Mouse (Mus musculus): ENCODE results near the gene Prss48.
A peak's percentile ranks its signal among the peaks of the same experiment; 100 is the strongest.
"Not testable (repeated sequence)": the region's sequence is repeated elsewhere in the genome, so short reads cannot be mapped to it uniquely, and the experiment has no call there.

Prss48 gene

GRCm38 (mm10) chr3:86010618-86011017, 8.3 kb upstream of the Prss48 start:
- no peak for DNase-seq (ENCODE audit: extremely low read depth, low read depth, low spot score)

GRCm38 (mm10) chr3:86004751-86005150, 2.5 kb upstream of the Prss48 start:
- no peak for DNase-seq (ENCODE audit: extremely low read depth, low read depth, low spot score)

DNA sequence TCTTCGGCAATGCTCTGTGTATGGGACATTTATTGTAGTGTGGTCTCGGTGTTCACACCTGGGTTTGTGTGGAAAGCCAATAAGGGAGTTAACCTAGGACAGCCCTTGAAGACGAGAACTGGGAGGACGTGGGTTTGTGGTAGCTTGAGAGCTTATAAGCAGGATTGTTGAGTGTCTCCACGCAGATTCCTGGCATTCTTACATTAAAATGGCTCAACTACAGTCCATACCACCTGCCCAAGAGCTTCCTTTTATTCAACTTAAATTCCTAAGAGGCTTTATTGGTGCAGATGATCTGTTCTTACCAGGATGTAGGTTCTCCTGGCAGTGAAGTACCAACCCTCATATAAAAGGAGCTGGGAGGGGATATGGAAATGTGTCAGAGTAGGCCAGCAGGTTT, 649 bp upstream of the Prss48 start:
- DNase-seq (ENCODE audit: extremely low read depth, low read depth, low spot score) = no peak

- no peak for DNase-seq (ENCODE audit: extremely low read depth, low read depth, low spot score)
These were observed 1.0 kb downstream of the Prss48 start for GRCm38 (mm10) chr3:86001271-86001670.

GRCm38 (mm10) chr3:85994645-85995044, 7.6 kb downstream of the Prss48 start:
- DNase-seq (ENCODE audit: extremely low read depth, low read depth, low spot score) = no peak

DNA sequence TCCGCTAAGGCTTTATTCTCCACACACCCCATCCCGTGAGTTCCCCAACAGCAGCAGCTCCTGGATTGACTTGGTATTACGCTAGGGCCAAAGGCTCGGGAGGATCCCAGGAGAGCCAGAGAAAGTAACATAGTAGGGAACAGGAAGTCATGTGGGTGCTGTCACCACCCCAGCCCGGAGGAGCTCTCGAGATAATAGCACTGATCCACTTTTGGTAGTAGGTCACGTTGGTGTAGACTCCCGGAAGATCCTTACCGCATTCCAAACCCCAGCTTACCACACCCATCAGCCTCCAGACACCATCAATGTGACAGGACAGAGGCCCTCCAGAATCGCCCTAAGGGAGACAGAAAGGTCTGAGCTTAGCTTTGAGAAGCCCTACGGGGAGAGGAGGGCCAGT, 8.5 kb downstream of the Prss48 start:
- no peak for DNase-seq (ENCODE audit: extremely low read depth, low read depth, low spot score)

GRCm38 (mm10) chr3:85991802-85992156, 10.5 kb downstream of the Prss48 start:
- no peak for DNase-seq (ENCODE audit: extremely low read depth, low read depth, low spot score)

DNA sequence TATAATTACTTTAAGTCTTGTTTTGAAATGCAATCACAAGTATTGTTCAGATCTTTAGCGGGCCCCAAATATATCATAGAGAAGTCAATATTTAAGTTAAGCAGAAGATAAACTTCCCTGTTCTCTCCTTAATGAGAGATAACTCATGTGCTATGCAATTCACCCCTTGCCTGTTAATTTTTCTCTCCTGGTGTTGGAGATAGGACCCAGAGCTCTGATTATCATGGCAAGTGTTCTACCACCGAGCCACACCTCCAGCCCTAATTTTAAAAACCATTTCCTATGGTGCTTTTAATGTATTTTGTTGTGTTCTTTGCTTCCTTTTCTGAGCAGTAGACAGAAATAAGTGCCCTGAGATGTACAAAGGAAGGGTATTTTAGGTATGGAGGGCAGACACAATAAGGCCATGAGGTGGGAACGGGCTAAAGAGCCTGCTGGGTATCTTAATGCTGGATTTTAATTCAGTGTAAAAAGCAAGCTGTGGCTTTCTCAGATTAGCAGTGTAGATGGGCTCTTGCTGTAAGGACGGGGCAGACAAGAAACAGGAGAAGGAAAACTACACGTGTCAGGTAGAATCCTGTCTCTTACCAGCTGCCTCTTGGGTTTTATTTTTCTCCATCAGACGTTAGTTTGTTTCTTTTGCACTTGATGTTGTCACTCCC, 11.0 kb downstream of the Prss48 start:
- DNase-seq (ENCODE audit: extremely low read depth, low read depth, low spot score) = no peak

DNA sequence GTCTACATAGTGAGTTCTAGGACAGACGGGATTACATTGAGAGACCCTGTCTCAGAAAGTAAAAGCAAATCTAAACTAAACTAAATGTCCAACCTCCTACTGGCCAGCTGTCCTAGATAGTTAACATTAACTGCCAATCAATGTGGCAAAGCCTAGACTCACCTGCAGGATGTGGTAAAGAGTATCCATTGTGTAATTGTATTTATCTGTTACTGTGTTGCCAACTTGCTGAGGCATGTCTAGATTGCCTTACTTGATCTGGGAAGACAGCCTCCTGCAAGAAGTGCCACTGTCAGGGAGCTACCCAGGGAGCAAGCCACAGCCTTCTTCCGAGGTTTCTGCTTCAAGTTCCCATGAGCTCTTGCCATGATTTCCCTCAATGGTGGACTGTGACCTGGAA, 15.1 kb downstream of the Prss48 start:
- peak; percentile 81 for DNase-seq (ENCODE audit: extremely low read depth, low read depth, low spot score)

DNA sequence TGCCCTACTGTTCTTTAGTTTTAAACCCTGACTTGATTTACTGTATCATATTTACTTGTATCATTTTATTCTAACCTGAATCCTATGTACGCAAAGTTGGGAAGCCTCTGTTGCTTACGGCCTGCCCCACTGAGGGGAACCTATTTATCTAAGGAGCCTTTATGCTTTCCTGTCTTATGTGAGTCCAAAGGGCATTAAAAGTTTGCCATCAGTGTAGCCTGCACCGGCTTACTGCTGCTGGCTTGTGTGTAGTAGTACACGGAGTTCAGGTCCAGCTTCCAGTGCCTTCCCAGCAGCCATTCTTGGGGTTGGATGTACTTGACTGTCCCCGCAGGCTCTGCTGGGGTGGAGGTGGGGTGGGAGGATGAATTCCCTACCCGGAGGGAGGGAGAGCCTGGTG, 17.8 kb downstream of the Prss48 start:
- DNase-seq (ENCODE audit: extremely low read depth, low read depth, low spot score) = no peak

- not testable (repeated sequence) for DNase-seq (ENCODE audit: extremely low read depth, low read depth, low spot score)
These were observed 20.5 kb downstream of the Prss48 start for GRCm38 (mm10) chr3:85981761-85982160.

GRCm38 (mm10) chr3:85980036-85980435, 22.3 kb downstream of the Prss48 start:
- no peak for DNase-seq (ENCODE audit: extremely low read depth, low read depth, low spot score)

- DNase-seq (ENCODE audit: extremely low read depth, low read depth, low spot score) = no peak
These were observed 27.8 kb downstream of the Prss48 start for GRCm38 (mm10) chr3:85974451-85974850.

- DNase-seq (ENCODE audit: extremely low read depth, low read depth, low spot score) = no peak
These were observed 28.7 kb downstream of the Prss48 start for GRCm38 (mm10) chr3:85973376-85974140.

GRCm38 (mm10) chr3:85971599-85971975, 30.7 kb downstream of the Prss48 start:
- no peak for DNase-seq (ENCODE audit: extremely low read depth, low read depth, low spot score)

DNA sequence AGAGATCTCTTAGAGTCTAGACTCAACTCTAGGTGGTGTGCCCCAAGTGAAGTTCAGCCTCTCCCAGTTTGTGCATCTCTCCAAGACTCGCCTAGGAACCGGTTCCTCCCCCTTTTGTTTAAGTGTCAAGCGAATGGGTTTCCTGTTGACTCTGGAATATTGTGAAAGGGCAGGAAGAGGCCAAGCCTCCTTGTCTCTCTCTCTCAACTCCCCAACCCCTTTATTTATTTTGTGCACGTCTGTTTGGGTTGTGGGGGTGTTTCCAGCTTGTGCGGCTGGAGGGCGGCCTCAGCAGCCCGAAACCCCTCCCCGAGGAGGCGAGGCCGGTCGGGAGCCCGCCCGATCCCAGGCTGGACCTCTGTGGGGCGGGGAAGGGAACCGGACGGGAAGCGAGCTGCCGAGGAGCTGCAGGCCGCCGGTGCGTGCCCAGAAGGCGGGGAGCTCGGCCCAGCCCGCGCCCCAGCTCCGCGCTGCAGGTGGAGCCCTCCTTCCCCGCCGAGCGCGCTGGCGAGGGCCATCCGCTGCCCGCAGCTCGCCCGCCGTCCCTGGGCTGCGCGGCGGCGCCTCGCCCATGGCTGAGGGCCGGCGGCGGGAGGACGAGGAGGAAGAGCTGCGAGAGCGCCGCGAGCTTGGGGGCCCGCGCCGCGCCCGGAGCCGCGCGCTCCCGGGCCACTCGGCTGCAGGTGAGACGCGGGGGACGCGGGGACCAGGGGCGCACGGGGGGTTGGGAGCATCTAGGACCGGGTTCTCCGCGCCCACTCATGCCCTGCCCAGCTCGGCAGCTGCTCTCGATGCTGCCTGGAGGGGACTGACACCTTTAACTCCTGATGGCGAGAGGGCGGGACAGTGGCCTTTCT, 31.3 kb downstream of the Prss48 start, which contains the start of gene Sh3d19:
Sh3d19 (plus strand) TSS at position 368 of the 857 bp plus-strand sequence.
- DNase-seq (ENCODE audit: extremely low read depth, low read depth, low spot score) = no peak

DNA sequence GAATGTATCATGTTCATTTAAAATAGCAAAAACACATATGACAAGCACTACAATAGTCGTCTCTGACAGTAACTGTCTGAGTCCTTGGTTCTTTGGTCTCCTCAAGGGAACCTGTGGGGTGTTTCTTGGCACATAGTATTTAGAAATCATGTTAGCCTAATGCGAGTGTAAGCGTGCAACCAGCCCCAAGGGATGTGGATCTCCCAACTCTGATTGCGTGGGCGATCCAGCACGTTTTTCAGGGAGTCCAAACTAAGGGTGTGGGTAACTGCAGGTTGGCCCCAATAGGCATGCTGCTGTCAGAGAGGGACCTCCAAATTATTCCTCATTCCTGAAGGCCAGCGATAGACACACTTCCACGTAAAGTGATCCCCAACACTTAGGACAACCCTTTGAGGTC, 33.3 kb downstream of the Prss48 start:
- peak; percentile 59 for DNase-seq (ENCODE audit: extremely low read depth, low read depth, low spot score)

- peak; percentile 46 for DNase-seq (ENCODE audit: extremely low read depth, low read depth, low spot score)
These were observed 36.8 kb downstream of the Prss48 start for GRCm38 (mm10) chr3:85965479-85965878.

DNA sequence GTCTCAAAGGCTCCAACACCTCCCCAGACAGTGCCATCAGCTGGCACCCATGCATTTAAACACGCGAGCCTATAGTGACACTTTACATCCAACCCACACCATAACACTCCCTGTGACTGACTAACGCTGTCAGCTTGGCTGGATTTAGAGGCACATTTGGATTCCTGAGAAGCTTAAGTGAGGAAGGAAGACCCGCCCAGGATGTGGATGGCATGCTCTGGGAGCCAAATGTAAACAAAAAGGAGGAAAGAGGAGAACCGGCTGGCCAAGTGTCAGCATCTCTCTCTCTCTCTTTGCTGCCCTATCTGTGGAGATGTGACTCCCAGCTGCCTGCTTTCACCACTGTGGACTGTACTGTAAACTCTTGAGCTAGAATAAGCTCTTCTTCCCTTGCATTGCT, 41.2 kb downstream of the Prss48 start:
- DNase-seq (ENCODE audit: extremely low read depth, low read depth, low spot score) = no peak

DNA sequence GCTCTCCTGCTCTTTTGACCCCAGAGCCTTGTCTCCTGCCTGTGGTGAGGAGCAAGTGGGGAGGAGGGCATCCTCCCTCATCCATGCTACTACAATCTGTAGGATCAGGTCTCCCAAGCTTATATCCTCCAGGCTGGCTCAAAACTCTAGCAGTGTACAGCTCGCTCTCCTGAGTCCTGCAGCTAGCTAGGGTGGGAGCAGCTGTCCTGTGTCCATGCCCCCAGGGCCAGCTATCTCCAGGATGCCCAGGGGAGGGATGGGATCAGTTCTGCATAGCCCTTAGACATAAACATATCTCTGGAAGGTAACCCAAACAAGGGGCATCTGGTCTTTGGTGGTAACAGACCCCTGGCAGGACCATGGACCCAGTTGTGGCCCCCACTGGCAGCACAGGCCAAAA, 42.6 kb downstream of the Prss48 start:
- DNase-seq (ENCODE audit: extremely low read depth, low read depth, low spot score) = no peak

DNA sequence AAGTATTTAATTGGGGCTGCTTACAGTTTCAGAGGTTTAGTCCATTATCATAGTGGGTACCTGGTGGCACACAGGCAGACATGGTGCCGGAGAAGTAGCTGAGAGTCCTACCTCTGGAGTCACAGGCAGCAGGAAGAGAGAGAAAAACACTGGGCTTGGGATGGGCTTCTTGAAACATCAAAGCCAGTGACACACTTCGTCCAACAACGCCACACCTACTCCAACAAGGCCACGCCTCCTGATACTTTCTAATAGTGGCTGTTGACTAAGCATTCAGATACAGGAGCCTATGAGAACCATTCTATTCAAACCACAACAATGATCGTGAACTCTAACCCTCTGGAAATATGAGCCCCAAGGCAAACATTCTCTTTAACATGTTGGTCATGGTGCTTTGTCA, 46.6 kb downstream of the Prss48 start:
- DNase-seq (ENCODE audit: extremely low read depth, low read depth, low spot score) = no peak

GRCm38 (mm10) chr3:85955269-85955668, 47.0 kb downstream of the Prss48 start:
- no peak for DNase-seq (ENCODE audit: extremely low read depth, low read depth, low spot score)

Data from fat pad, adult 2 months (tissue).